Mouse (Mus musculus) forebrain, embryonic 13.5 days (tissue): ENCODE data around the gene Gm3424. TPM values are rescaled to one million over a fixed set of nuclear protein-coding genes. Genes with fewer than 3 reads are reported as not detected.
"Not testable (repeated sequence)": the region's sequence is repeated elsewhere in the genome, so short reads cannot be mapped to it uniquely, and the experiment has no call there.

Experiments used
- ATAC-seq: fragments of 200-750 bp; cut with Nextera tagmentation; 2 replicates; pipeline ENCODE4 v1.8.0; 2017
- H3K27ac ChIP-seq: fragments of 300-500 bp; sonication (generic); 2 replicates; pipeline ENCODE4 v1.5.1; 2015; ENCODE audit warnings: inconsistent platforms, mild to moderate bottlenecking, moderate library complexity
- H3K27me3 ChIP-seq: fragments of 300-500 bp; sonication (generic); 2 replicates; pipeline ENCODE4 v1.6.1; 2015; ENCODE audit warnings: mild to moderate bottlenecking, inconsistent platforms
- H3K36me3 ChIP-seq: fragments of 300-500 bp; sonication (generic); 2 replicates; pipeline ENCODE4 v1.6.1; 2015; ENCODE audit warnings: mild to moderate bottlenecking, inconsistent platforms; ENCODE audit not compliant: poor library complexity, severe bottlenecking
- H3K4me1 ChIP-seq: fragments of 300-500 bp; sonication (generic); 2 replicates; pipeline ENCODE4 v1.6.1; 2015; ENCODE audit warnings: inconsistent platforms
- H3K4me2 ChIP-seq: fragments of 300-500 bp; sonication (generic); 2 replicates; pipeline ENCODE4 v1.6.1; 2015; ENCODE audit warnings: inconsistent platforms, mild to moderate bottlenecking, moderate library complexity
- H3K4me3 ChIP-seq: fragments of 300-500 bp; sonication (generic); 2 replicates; pipeline ENCODE4 v1.5.1; 2015; ENCODE audit warnings: mild to moderate bottlenecking, inconsistent platforms
- H3K9ac ChIP-seq: fragments of 300-500 bp; sonication (generic); 2 replicates; pipeline ENCODE4 v1.6.1; 2015; ENCODE audit warnings: mild to moderate bottlenecking, inconsistent platforms
- H3K9me3 ChIP-seq: fragments of 300-500 bp; sonication (generic); replicated peaks from 2 replicates; pipeline ENCODE4 v1.6.1; 2016; ENCODE audit warnings: inconsistent platforms
- WGBS: fragments of 180-500 bp; shearing (Covaris S2); methylation state at CpG from one replicate; pipeline ENCODE4 v1.1.7; 2015; 5-methylcytosine and 5-hydroxymethylcytosine counted together
- polyA plus RNA-seq: library from polyadenylated mRNA; unstranded; fragments of >200 nt; fragmentation: Nextera tagmentation; extraction: Ambion mirVana; gene quantifications from 2 replicates; pipeline ENCODE4 v1.2.1, GENCODE M21; 2015

Gm3424 gene
- polyA plus RNA-seq: not detected in 2 replicates

GRCm38 (mm10) chr14:5830229-5830628 is at the start of gene Gm3424:
Gm3424 (minus strand) TSS chr14:5830329.
- H3K9me3 ChIP-seq, H3K4me3 ChIP-seq, H3K9ac ChIP-seq, H3K4me2 ChIP-seq, H3K27ac ChIP-seq, ATAC-seq, H3K27me3 ChIP-seq, H3K36me3 ChIP-seq, H3K4me1 ChIP-seq: not testable (repeated sequence)
- WGBS: no CpG with 5 or more reads among the region's 3 CpGs

DNA sequence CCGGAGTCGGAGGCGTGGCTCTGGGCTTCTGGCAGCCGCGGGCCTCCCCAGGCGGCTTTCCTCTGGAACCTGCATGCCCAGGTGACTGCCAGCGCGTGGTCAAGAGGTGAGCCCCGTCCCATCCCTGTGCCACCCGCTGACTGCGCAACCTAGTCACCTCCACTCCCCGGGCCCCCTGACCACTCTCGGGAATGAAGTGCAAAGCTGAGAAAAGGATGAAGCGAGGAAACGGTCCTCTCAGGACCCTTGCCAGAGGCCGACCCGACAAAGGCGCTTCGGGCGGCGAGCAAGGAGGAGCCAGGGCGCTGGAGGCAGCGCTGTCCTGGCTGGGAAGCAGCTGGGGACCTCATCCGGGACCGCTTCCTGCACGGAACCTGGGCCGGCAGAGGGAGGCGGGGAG is 49.7 kb upstream of the Gm3424 start:
- H3K4me3 ChIP-seq: peak overlapping the region; percentile 46
- H3K9ac ChIP-seq: peak overlapping the region; percentile 60
- not testable (repeated sequence) for H3K36me3 ChIP-seq, H3K4me1 ChIP-seq, H3K9me3 ChIP-seq, ATAC-seq, H3K27ac ChIP-seq, H3K27me3 ChIP-seq
- WGBS: under 1% methylated on average over 19 of the region's 28 CpGs
- H3K4me2 ChIP-seq: peak overlapping the region; percentile 82

DNA sequence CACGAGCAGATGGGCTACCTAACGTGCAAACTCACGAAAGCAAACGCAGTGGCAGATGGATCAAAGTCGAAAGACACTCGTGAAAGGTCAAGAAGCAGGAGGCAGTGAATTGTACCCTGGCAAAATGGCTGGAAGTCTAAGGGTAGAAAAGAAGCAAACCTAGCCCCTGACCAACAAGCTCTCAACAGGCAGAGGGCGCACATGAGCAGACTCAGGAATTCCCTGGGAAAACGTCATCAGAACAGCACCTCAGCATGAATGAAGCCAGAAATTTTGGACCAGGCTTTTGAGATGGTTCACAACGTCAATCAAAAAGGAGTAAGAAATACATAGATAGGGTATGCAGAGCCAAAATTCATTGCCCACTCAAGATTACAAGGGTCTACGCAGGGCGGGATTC is 49.0 kb upstream of the Gm3424 start:
- not testable (repeated sequence) for H3K36me3 ChIP-seq, ATAC-seq, H3K9ac ChIP-seq, H3K4me1 ChIP-seq, H3K27ac ChIP-seq, H3K4me3 ChIP-seq, H3K4me2 ChIP-seq, H3K27me3 ChIP-seq, H3K9me3 ChIP-seq
- 1% methylated on average over 5 of the region's 11 CpGs for whole genome bisulfite sequencing

DNA sequence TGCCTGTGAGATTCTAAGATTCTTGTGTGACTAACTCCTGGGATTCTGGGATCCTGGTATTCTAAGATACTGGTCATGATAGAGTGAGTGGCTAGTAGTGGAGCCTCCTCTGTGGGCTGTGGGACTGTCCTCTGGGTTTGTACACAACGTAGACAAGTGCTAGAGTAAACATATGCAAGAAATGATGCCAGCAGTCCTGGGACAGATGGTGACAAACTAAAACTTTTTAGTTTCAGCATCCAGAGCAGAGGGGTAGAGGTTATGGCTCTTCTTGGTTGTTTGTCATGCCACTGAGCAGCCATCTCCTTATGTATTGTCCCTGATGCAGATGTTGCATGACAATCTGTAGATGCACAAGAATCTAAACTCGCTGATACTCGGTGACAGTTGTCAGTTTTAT is 25.8 kb upstream of the Gm3424 start:
- not testable (repeated sequence) for H3K9me3 ChIP-seq, H3K27ac ChIP-seq, H3K36me3 ChIP-seq, H3K4me2 ChIP-seq, H3K4me1 ChIP-seq, H3K27me3 ChIP-seq, H3K4me3 ChIP-seq, ATAC-seq, H3K9ac ChIP-seq
- WGBS: 92% methylated on average over 3 of the region's 3 CpGs

DNA sequence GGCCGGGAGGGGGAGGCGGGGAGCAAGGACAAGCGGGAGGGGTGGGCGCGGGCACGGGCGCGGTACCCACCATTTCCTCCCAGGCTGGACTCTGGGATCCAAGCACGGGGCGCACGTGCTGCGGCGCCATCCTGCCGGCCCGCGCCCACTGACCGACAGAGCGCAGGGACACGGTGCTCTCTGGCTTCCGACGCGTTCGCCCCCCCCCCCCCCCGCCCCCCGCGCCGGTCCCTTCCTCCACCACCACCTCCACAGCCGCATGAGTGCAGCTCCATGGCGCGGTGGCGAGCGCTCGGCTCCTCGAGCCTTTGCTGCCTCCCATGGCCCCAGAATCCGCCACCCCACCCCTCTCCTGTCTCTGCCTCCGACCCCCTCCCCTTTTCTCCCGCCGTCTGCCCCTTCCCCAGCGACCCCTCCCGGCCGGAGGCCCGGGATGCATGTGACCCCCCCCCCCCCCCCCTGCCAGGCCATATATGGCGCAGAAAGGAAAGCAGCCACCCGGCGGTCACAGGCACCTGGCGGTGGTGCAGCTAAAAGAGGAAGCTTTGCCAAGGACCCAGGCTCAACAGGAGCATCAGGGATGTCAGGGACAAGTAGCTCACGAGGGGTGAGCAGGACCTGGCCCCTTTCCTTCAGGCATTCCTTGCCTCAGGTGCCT is 17.3 kb downstream of the Gm3424 start:
- not testable (repeated sequence) for H3K4me1 ChIP-seq, H3K9ac ChIP-seq, H3K4me2 ChIP-seq, H3K27ac ChIP-seq, H3K9me3 ChIP-seq, H3K27me3 ChIP-seq, H3K4me3 ChIP-seq, H3K36me3 ChIP-seq
- WGBS: no CpG with 5 or more reads among the region's 47 CpGs
- peak; percentile 62; the same call in 1 of the 2 replicates for ATAC-seq

- H3K4me1 ChIP-seq, H3K9ac ChIP-seq, ATAC-seq, H3K4me3 ChIP-seq, H3K9me3 ChIP-seq, H3K27ac ChIP-seq, H3K4me2 ChIP-seq, H3K27me3 ChIP-seq, H3K36me3 ChIP-seq: not testable (repeated sequence)
- WGBS: no CpG with 5 or more reads among the region's 3 CpGs
Measured at GRCm38 (mm10) chr14:5807882-5808281, 22.2 kb downstream of the Gm3424 start, which contains the start of gene Gm3383. Gm3383 (minus strand) TSS chr14:5807982.

Other genes with a start within 250 kb of the Gm3424 start
- not detected in 2 replicates for gene Gm8265, start 197.3 kb downstream of the Gm3424 start, polyA plus RNA-seq
- not detected in 2 replicates for gene Gm9603, start 142.9 kb downstream of the Gm3424 start, polyA plus RNA-seq
- gene Gm3373, start 88.8 kb downstream of the Gm3424 start, polyA plus RNA-seq: 0.40 TPM in 1 of 2 replicates, not detected in the other
- gene Gm3383, start 22.3 kb downstream of the Gm3424 start, polyA plus RNA-seq: 2.2 and 2.7 TPM in 2 replicates
- gene Gm8237, start 50.1 kb upstream of the Gm3424 start, polyA plus RNA-seq: 0.17 and 0.23 TPM in 2 replicates
- 0.54 and 1.2 TPM in 2 replicates for gene Gm3248, start 131.4 kb upstream of the Gm3424 start, polyA plus RNA-seq
- not detected in 2 replicates for gene Gm3453, start 148.8 kb upstream of the Gm3424 start, polyA plus RNA-seq
- not detected in 2 replicates for gene Gm6337, start 227.9 kb upstream of the Gm3424 start, polyA plus RNA-seq